Mouse (Mus musculus) G1E (cell line): ENCODE results near the gene Olfr418. TPM values are rescaled to one million over a fixed set of nuclear protein-coding genes. Genes with fewer than 3 reads are reported as not detected.

Experiments
- ATAC-seq: 2 replicates; pipeline ENCODE4 v1.8.0; 2016; ENCODE audit warnings: mild to moderate bottlenecking; ENCODE audit not compliant: insufficient number of reproducible peaks, poor library complexity, low FRiP score, severe bottlenecking; ENCODE audit errors: extremely low read depth
- DNase-seq: peaks from one replicate; pipeline ENCODE4 v3.0.0; 2012; ENCODE audit warnings: low spot score
- H3K27me3 ChIP-seq: 2 replicates; pipeline ENCODE4 v1.6.1; 2012; ENCODE audit warnings: mild to moderate bottlenecking, low read length, inconsistent platforms; ENCODE audit not compliant: insufficient read depth
- H3K36me3 ChIP-seq: replicated peaks from 2 replicates; pipeline ENCODE3; 2012; ENCODE audit warnings: mild to moderate bottlenecking, inconsistent platforms
- H3K4me1 ChIP-seq: 2 replicates; pipeline ENCODE4 v1.6.1; 2012; ENCODE audit warnings: low read depth, low read length, inconsistent platforms, mixed read lengths; ENCODE audit not compliant: insufficient read depth
- H3K4me3 ChIP-seq: 2 replicates; pipeline ENCODE4 v1.5.1; 2012; ENCODE audit warnings: low read depth, mild to moderate bottlenecking, inconsistent platforms, low read length, moderate library complexity, mixed read lengths
- H3K9me3 ChIP-seq: replicated peaks from 2 replicates; pipeline ENCODE4 v1.6.1; 2012; ENCODE audit warnings: inconsistent platforms
- CTCF ChIP-seq: IDR thresholded peaks from 2 replicates; pipeline ENCODE4 v1.5.1; 2012; ENCODE audit warnings: low read depth, low read length, inconsistent platforms, mixed read lengths
- GATA1 ChIP-seq: IDR thresholded peaks from 2 replicates; pipeline ENCODE4 v1.6.1; 2012; ENCODE audit warnings: borderline replicate concordance, low read length, inconsistent platforms, mixed read lengths
- GATA2 ChIP-seq: IDR thresholded peaks from 2 replicates; pipeline ENCODE4 v1.6.1; 2012; ENCODE audit warnings: low read depth, low read length, inconsistent platforms, borderline replicate concordance
- POLR2AphosphoS5 ChIP-seq: IDR thresholded peaks from 2 replicates; pipeline ENCODE4 v1.6.1; 2012; ENCODE audit warnings: low read depth, low read length, inconsistent platforms; ENCODE audit not compliant: insufficient replicate concordance
- TAL1 ChIP-seq: conservative IDR thresholded peaks from 2 replicates; pipeline ENCODE4 v1.6.1; 2012; ENCODE audit warnings: low read depth, low read length, inconsistent platforms, mixed read lengths
- polyA plus RNA-seq: library from polyadenylated mRNA; stranded (reverse); fragments of >175 nt; gene quantifications from 2 replicates; pipeline ENCODE4 v1.2.3, GENCODE M21; 2012
- total RNA-seq, 2 experiments: library from RNA; stranded (forward) in 1 of 2; stranded (reverse) in 1 of 2; fragments of 200-1000 nt in 1 of 2; fragments of >200 nt in 1 of 2; fragmentation: Nextera tagmentation in 1 of 2; gene quantifications; 2 replicates each; pipeline ENCODE4 v1.2.3; 2014 to 2017

The Olfr418 gene
- total and polyA plus RNA-seq, 3 experiments, result 0.38 TPM; not detected in 2

DNA sequence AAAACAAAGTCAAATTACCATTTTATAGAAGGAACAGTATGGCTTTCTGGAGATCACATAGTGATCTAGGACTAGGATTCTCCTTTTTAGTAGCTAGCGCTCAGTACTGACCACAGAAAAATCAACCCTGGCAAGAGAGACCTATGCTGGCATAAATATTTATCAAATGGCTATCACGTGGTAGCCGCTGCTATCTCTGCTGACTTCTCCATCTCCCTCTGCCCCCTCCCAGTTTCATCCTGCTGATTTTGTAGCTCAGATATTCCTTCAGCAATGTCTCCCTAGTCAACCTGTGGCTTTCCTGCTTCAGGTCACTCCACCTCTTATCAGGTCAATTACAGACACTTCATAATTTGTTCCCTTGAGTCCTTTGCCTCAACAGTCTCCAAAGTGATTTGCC, 49.9 kb downstream of the Olfr418 start:
- DNase-seq (no peak), ATAC-seq (no peak)
- TF ChIP-seq GATA2, result no peak
- no peak for TF ChIP-seq POLR2AphosphoS5
- no peak for TF ChIP-seq GATA1
- TF ChIP-seq TAL1, result no peak
- no peak for TF ChIP-seq CTCF
- no peak overlapping the region for H3K4me3 ChIP-seq
- 0 out of 2 replicates have a peak, but pooled peaks cover 2% of the 10 kb centered on the region for H3K9me3 ChIP-seq
- no peaks in the 10 kb centered on the region for H3K36me3 ChIP-seq
- no peaks in the 10 kb centered on the region for H3K27me3 ChIP-seq
- H3K4me1 ChIP-seq, result peaks cover 4% of the 10 kb centered on the region

GRCm38 (mm10) chr1:173317925-173318477, 52.2 kb downstream of the Olfr418 start:
- Histone ChIP-seq H3K4me3 (no peak overlapping the region), H3K27me3 (no peaks in the 10 kb centered on the region), H3K4me1 (peaks cover 14% of the 10 kb centered on the region), H3K9me3 (0 out of 2 replicates have a peak, but pooled peaks cover 2% of the 10 kb centered on the region), H3K36me3 (no peaks in the 10 kb centered on the region)
- ATAC-seq (peak; percentile 64), DNase-seq (no peak)
- TF ChIP-seq POLR2AphosphoS5, result no peak
- no peak for TF ChIP-seq CTCF
- no peak for TF ChIP-seq TAL1
- no peak for TF ChIP-seq GATA2

- Histone ChIP-seq H3K9me3 (0 out of 2 replicates have a peak, but pooled peaks cover 2% of the 10 kb centered on the region), H3K4me1 (peaks cover 14% of the 10 kb centered on the region), H3K4me3 (no peak overlapping the region), H3K36me3 (no peaks in the 10 kb centered on the region), H3K27me3 (no peaks in the 10 kb centered on the region)
- DNase-seq (no peak), ATAC-seq (no peak)
- TF ChIP-seq GATA2 (no peak), TAL1 (no peak), GATA1 (no peak), POLR2AphosphoS5 (no peak), CTCF (no peak)
These were observed 55.9 kb downstream of the Olfr418 start for GRCm38 (mm10) chr1:173321593-173322248.

GRCm38 (mm10) chr1:173322249-173322627, 56.4 kb downstream of the Olfr418 start:
- TF ChIP-seq GATA2 (no peak), POLR2AphosphoS5 (no peak), GATA1 (no peak), CTCF (no peak), TAL1 (no peak)
- H3K4me3 ChIP-seq, result no peak overlapping the region
- ATAC-seq (no peak; the same call in 1 of the 2 replicates), DNase-seq (no peak)
- H3K27me3 ChIP-seq, result no peaks in the 10 kb centered on the region
- H3K9me3 ChIP-seq, result no peaks in the 10 kb centered on the region
- H3K4me1 ChIP-seq, result peaks cover 10% of the 10 kb centered on the region
- H3K36me3 ChIP-seq, result no peaks in the 10 kb centered on the region

Other genes with a start within 250 kb of the Olfr418 start
- not detected in 2 replicates for gene Olfr1408, start 128.6 kb upstream of the Olfr418 start, total RNA-seq (2014; fragmentation: Nextera tagmentation)
- 0.55 TPM in 1 of 2 replicates, not detected in the other for gene Olfr1408, start 128.6 kb upstream of the Olfr418 start, total RNA-seq (2017)
- not detected in 2 replicates for gene Olfr1408, start 128.6 kb upstream of the Olfr418 start, polyA plus RNA-seq
- not detected in 2 replicates for gene Olfr1406, start 75.4 kb upstream of the Olfr418 start, total RNA-seq (2014; fragmentation: Nextera tagmentation)
- 0.06 TPM in 1 of 2 replicates, not detected in the other for gene Olfr1406, start 75.4 kb upstream of the Olfr418 start, total RNA-seq (2017)
- gene Olfr1406, start 75.4 kb upstream of the Olfr418 start, polyA plus RNA-seq, result not detected in 2 replicates
- not detected in 2 replicates for gene Olfr218, start 68.2 kb upstream of the Olfr418 start, total RNA-seq (2014; fragmentation: Nextera tagmentation)
- gene Olfr218, start 68.2 kb upstream of the Olfr418 start, total RNA-seq (2017), result 0.11 and 0.12 TPM in 2 replicates
- gene Olfr218, start 68.2 kb upstream of the Olfr418 start, polyA plus RNA-seq, result not detected in 2 replicates
- not detected in 2 replicates for gene Olfr1404, start 53.6 kb upstream of the Olfr418 start, total RNA-seq (2014; fragmentation: Nextera tagmentation)
- gene Olfr1404, start 53.6 kb upstream of the Olfr418 start, total RNA-seq (2017), result 0.16 TPM in 1 of 2 replicates, not detected in the other
- gene Olfr1404, start 53.6 kb upstream of the Olfr418 start, polyA plus RNA-seq, result not detected in 2 replicates
- not detected in 2 replicates for gene Fcer1a, start 38.8 kb upstream of the Olfr418 start, total RNA-seq (2014; fragmentation: Nextera tagmentation)
- gene Fcer1a, start 38.8 kb upstream of the Olfr418 start, total RNA-seq (2017), result 0.23 TPM in 1 of 2 replicates, not detected in the other
- not detected in 2 replicates for gene Fcer1a, start 38.8 kb upstream of the Olfr418 start, polyA plus RNA-seq
- not detected in 2 replicates for gene Mptx2, start 11.8 kb downstream of the Olfr418 start, total RNA-seq (2014; fragmentation: Nextera tagmentation)
- not detected in 2 replicates for gene Mptx2, start 11.8 kb downstream of the Olfr418 start, total RNA-seq (2017)
- not detected in 2 replicates for gene Mptx2, start 11.8 kb downstream of the Olfr418 start, polyA plus RNA-seq
- not detected in 2 replicates for gene Ackr1, start 67.7 kb downstream of the Olfr418 start, total RNA-seq (2014; fragmentation: Nextera tagmentation)
- not detected in 2 replicates for gene Ackr1, start 67.7 kb downstream of the Olfr418 start, total RNA-seq (2017)
- gene Ackr1, start 67.7 kb downstream of the Olfr418 start, polyA plus RNA-seq, result not detected in 2 replicates
- 8.1 TPM in 1 of 2 replicates, not detected in the other for gene Aim2, start 84.9 kb downstream of the Olfr418 start, total RNA-seq (2014; fragmentation: Nextera tagmentation)
- not detected in 2 replicates for gene Aim2, start 84.9 kb downstream of the Olfr418 start, total RNA-seq (2017)
- not detected in 2 replicates for gene Aim2, start 84.9 kb downstream of the Olfr418 start, polyA plus RNA-seq
- not detected in 2 replicates for gene Cadm3, start 101.7 kb downstream of the Olfr418 start, total RNA-seq (2014; fragmentation: Nextera tagmentation)
- 0.44 TPM in 1 of 2 replicates, not detected in the other for gene Cadm3, start 101.7 kb downstream of the Olfr418 start, total RNA-seq (2017)
- gene Cadm3, start 101.7 kb downstream of the Olfr418 start, polyA plus RNA-seq, result not detected in 2 replicates
- gene Ifi206, start 225.0 kb downstream of the Olfr418 start, total RNA-seq (2014; fragmentation: Nextera tagmentation), result not detected in 2 replicates
- gene Ifi206, start 225.0 kb downstream of the Olfr418 start, total RNA-seq (2017), result 0.05 and 0.06 TPM in 2 replicates
- not detected in 2 replicates for gene Ifi206, start 225.0 kb downstream of the Olfr418 start, polyA plus RNA-seq